Mouse (Mus musculus) 3134 (cell line): ENCODE data around the gene 1700069L16Rik.

Experiments
- DNase-seq: peaks from one replicate; pipeline ENCODE4 v3.0.0-alpha.2; 2011; ENCODE audit warnings: low spot score; ENCODE audit not compliant: insufficient read length; ENCODE audit errors: extremely low read depth

Gene 1700069L16Rik

GRCm38 (mm10) chr5:113648647-113649211 lies 75.8 kb downstream of the 1700069L16Rik start:
- DNase-seq: no peak

DNA sequence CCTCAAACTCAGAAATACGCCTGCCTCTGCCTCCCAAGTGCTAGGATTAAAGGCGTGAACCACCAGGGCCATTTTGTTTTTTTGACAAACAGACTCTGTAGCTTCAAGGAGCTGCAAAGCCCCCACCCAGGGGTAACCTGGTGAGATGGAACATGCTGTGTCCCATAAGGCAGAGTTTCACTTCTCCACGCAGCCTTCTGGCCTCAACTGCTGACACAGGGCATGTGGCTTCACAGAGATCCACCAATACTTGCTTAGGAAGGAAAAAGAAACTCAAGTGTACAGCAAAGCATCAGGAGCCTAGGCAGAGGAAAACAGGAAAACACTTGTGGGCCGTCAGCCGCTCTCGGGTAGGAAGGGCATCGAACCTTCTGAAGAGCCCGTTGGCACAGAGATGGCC lies 77.4 kb downstream of the 1700069L16Rik start:
- DNase-seq: no peak

GRCm38 (mm10) chr5:113644520-113644919 lies 80.1 kb downstream of the 1700069L16Rik start:
- no peak for DNase-seq

DNA sequence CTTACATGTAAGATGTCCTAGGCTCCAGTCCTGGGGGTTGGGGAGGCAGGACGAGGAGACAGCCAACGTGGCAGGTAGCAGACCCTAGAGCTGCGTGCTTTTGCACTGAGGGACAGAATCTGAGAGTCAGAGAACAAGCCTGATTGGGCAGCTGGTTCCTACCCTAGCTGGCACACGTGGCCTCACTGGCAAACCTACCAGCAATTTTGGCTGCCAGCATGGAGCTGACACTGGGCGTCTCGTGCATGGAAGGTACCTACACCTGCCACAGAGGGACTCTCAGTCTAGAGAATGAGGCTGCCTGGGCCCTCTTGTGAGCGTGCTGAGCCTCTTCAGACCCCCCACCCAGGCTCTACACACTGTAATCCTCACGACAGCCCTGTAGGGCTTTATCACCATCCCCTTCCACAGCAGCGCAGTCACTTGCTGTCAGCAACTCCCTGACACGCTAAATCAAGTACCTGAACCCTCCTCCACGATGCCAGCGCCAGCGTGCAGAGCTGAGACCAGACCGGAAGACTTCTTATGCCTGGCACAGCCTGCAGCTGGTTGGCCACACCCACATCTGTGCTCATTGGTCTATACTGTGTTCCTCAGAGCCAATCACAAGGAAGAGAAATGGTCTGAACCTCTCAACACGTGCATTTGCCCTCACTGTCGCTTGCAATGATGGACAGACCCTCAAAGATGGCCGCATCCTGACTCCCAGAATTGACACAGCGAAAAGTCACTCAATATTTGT lies 81.3 kb downstream of the 1700069L16Rik start:
- no peak for DNase-seq
